Mouse (Mus musculus): ENCODE measurements around the gene Tbc1d8b. TPM values are rescaled to one million over a fixed set of nuclear protein-coding genes. Genes with fewer than 3 reads are reported as not detected.

The Tbc1d8b gene
- 2.5 TPM for polyA plus RNA-seq (2015; fragmentation: Illumina TruSeq; extraction: RNeasy Lipid Tissue Mini Kit (QIAGEN cat#74804); ENCODE audit: insufficient read depth, low read depth, low replicate concordance)

DNA sequence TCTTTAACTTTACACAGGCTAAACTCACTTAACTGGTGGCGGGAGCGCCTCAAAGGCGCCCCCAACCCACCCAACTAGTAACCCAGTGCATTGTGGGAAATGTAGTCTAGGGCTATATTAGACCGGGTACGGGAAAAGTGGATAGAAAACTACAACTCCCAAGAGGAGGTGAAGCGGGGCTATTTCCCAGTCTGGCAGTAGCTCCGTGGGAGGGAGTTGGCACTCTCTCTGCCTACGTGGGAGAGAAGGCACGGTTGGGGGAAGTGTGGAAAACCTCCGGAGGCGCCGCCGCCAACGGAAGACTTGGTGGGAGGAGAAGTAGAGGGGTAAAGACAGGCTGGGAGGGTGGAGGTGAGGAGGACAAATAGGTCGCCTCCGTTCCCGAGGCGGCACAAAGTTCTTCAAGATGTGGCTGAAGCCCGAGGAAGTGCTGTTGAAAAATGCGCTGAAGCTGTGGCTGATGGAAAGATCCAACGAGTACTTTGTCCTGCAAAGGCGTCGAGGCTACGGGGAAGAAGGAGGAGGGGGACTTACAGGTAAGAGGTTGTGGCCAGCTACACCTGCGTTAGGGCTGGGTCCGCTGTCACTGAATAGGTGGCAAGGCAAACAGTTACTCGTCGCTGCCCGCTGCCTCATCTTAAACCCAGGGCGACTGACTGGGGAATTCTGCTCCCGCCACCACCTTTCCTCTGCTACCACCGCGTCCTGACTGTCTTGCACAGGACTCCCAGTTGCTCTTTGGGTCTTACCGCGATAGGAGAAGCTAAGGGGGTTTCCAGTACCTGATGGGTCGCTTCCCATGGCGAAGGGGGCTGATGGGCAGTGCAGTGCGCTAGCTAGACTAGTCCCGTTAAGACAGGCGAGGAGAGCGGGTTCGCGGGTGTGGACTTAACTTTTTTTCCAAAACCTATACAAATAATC, at the start of gene Tbc1d8b:
Tbc1d8b (plus strand) TSS at position 222 of the 921 bp plus-strand sequence.

DNA sequence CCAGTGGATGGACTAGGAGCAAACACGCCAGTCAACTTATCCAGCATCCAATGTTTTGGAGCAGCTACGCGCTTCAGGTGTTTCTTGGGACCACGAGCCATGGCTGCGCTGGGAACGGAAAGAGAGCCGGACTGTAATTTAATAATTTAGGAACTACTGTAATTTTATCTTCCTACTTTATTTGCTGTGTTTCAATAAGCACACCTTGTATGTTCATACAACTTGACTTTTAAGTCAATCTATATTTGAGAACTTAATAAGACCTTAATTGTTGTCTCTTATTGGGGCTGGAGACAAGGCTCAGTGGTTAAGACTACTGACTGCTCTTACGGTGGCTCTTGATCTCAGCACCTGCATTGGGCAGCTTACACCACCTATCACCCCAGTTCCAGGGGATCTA, 29.6 kb downstream of the Tbc1d8b start, which contains the start of gene Gm15013:
Gm15013 (minus strand) TSS at position 101 of the 400 bp plus-strand sequence.

DNA sequence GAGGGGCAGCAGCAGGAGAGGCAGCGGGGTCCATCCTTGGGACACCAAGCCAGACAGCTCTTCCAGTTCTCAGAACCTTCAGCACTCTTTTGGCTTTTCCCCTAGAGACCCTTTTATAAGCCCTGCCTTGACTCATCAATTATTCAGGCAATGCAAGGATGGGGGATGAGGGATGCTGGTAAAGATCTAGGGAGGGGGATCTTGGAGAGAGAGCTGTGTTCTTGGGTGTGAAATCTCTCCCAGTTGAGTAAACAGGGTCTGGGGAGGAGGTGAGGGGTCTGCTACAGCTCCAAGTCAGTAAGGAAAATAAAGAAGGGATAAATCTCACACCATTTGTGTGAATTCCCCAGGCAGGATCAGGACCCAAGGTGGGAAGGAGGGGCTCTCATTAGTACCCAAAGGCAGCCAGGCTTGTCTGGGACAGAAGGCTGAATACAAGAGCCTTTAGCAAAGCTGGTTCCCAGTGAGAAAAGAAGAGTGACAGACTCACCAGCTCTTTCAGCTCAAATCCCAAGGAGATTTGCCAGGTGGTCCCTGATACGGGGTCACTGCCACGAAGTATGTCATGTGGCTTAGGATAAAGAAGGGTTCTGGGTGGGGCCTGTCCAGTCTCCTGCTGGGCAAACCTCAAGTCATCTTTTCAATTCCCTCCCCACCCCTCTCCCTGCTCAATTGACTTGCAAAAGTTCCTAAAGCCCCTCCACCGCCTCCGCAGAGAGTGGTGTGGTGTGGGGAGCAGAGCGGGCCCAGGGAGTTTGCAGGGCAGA, 97.7 kb downstream of the Tbc1d8b start, which contains the start of gene Ripply1:
Ripply1 (minus strand) TSS at position 76 of the 767 bp plus-strand sequence.

DNA sequence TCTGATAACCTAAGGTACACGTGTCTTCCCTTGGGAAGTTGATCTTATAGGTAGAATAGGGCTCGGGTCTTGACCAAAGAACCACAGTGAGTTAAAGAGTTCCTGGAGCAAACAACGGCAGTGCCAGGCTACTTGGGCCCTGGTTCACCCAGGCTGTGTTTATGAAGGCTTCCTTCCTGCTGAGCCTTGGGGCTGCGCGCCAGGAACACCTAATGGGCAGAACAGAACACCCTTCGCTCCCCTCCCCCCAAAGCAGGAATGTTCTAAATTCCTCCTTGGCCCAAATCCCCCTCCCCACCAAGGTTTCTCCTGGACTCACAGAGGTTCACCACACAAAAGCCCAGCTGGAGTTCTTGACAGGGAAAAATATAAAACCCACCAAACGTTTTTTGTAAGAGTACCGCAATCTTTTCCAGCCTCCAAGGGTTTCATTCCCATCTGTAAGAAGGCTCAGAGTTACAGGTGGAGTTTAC, 115.6 kb downstream of the Tbc1d8b start, which contains the start of gene Cldn2:
Cldn2 (plus strand) TSS at position 423 of the 473 bp plus-strand sequence.

Other genes starting within 250 kb of the Tbc1d8b start
- not detected for gene D330045A20Rik, start 204.6 kb upstream of the Tbc1d8b start, polyA plus RNA-seq (2015; fragmentation: Illumina TruSeq; extraction: RNeasy Lipid Tissue Mini Kit (QIAGEN cat#74804); ENCODE audit: insufficient read depth, low read depth, low replicate concordance)
- 6.0 TPM for gene Rnf128, start 121.7 kb upstream of the Tbc1d8b start, polyA plus RNA-seq (2015; fragmentation: Illumina TruSeq; extraction: RNeasy Lipid Tissue Mini Kit (QIAGEN cat#74804); ENCODE audit: insufficient read depth, low read depth, low replicate concordance)
- gene Gm15013, start 29.5 kb downstream of the Tbc1d8b start, polyA plus RNA-seq (2015; fragmentation: Illumina TruSeq; extraction: RNeasy Lipid Tissue Mini Kit (QIAGEN cat#74804); ENCODE audit: insufficient read depth, low read depth, low replicate concordance): not detected
- not detected for gene Ripply1, start 97.4 kb downstream of the Tbc1d8b start, polyA plus RNA-seq (2015; fragmentation: Illumina TruSeq; extraction: RNeasy Lipid Tissue Mini Kit (QIAGEN cat#74804); ENCODE audit: insufficient read depth, low read depth, low replicate concordance)
- 0.26 TPM for gene Cldn2, start 115.8 kb downstream of the Tbc1d8b start, polyA plus RNA-seq (2015; fragmentation: Illumina TruSeq; extraction: RNeasy Lipid Tissue Mini Kit (QIAGEN cat#74804); ENCODE audit: insufficient read depth, low read depth, low replicate concordance)
- gene Morc4, start 186.7 kb downstream of the Tbc1d8b start, polyA plus RNA-seq (2015; fragmentation: Illumina TruSeq; extraction: RNeasy Lipid Tissue Mini Kit (QIAGEN cat#74804); ENCODE audit: insufficient read depth, low read depth, low replicate concordance): 1.9 TPM